Mouse (Mus musculus) large intestine, adult 2 months (tissue): ENCODE results near the gene Vmn1r128. TPM values are rescaled to one million over a fixed set of nuclear protein-coding genes. Genes with fewer than 3 reads are reported as not detected.
"Not testable (repeated sequence)": the region's sequence is repeated elsewhere in the genome, so short reads cannot be mapped to it uniquely, and the experiment has no call there.

Experiments used
- DNase-seq: peaks from one replicate; pipeline ENCODE4 v3.0.0-alpha.2; 2012; ENCODE audit warnings: low read depth, low spot score
- WGBS: fragments of 180-500 bp; shearing (Covaris S2); methylation state at CpG from one replicate; pipeline ENCODE4 v1.1.7; 2018; 5-methylcytosine and 5-hydroxymethylcytosine counted together
- polyA plus RNA-seq: library from polyadenylated mRNA; depleted of rRNA; stranded (reverse); fragments of >200 nt; gene quantifications from 2 replicates; pipeline ENCODE4 v1.2.3, GENCODE M21; 2012; rRNA removed

The Vmn1r128 gene
- polyA plus RNA-seq, result not detected in 2 replicates

DNA sequence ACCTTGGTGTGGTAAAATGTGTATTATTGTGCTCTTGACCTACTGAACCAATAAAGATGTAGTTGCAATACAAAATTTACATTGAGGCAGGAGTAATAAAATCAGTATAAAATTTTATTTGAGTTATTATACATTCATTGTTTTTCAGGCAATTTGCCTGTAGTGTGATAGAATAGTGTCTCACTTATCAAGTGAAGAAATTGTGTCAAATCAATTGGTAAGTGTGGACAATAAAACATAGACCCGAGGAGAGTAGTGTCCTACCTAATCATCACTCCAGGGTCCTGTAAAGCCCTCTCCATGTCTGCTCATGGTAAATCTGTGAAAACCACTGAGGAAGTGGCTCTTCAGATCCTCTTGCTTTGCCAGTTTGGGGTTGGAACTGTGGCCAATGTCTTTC, at the start of gene Vmn1r128:
Vmn1r128 (plus strand) TSS at position 301 of the 400 bp plus-strand sequence.
- DNase-seq, result not testable (repeated sequence)
- 70% methylated on average over 1 of the region's 1 CpGs for WGBS

DNA sequence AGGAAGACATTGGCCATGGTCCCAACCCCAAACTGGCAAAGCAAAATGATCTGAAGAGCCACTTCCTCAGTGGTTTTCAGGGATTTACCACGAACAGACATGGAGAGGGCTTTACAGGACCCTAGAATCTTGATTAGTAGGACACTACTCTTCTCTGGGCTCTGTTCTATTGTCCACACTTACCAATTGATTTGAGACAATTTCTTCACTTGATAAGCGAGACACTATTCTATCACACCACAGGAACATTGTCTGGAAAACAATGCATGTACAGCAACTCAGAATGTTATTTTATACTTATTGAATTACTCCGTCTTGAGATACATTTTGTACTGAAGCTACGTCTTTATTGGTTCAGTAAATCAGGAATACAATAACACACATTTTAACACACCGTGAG, 47.8 kb upstream of the Vmn1r128 start, which contains the start of gene Vmn1r126:
Vmn1r126 (minus strand) TSS at position 101 of the 400 bp plus-strand sequence.
- no CpG with 5 or more reads among the region's 5 CpGs for WGBS

DNA sequence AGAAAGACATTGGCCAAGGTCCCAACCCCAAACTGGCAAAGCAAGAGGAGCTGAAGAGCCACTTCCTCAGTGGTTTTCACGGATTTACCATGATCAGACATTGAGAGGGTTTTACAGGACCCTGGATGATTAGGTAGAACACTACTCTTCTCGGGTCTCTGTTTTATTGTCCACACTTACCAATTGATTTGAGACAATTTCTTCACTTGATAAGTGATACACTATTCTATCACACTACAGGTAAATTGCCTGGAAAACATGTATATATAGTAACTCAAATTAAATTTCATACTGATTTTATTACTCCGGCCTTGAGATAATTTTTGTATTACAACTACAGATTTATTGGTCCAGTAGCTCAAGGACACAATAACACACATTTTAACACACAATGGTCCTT, 29.4 kb upstream of the Vmn1r128 start, which contains the start of gene Vmn1r127:
Vmn1r127 (minus strand) TSS at position 101 of the 400 bp plus-strand sequence.
- WGBS, result no CpG with 5 or more reads among the region's 3 CpGs
- DNase-seq, result not testable (repeated sequence)

More for the DNA sequence above, 47.8 kb upstream of the Vmn1r128 start, which contains the start of gene Vmn1r126:
- not testable (repeated sequence) for DNase-seq

DNA sequence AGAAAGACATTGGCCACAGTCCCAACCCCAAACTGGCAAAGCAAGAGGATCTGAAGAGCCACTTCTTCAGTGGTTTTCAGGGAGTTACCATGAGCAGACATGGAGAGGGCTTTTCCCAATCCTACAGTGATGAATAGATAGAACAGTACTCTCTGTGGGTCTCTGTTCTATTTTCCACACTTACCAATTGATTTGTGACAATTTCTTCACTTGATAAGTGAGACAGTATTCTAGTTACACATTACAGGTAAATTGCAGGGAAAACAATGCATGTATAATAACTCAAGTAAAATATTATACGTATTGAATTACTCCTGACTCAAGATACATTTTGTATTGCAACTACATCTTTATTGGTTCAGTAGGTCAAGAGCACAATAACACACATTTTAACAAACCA, 12.0 kb downstream of the Vmn1r128 start, which contains the start of gene Vmn1r129:
Vmn1r129 (minus strand) TSS at position 101 of the 400 bp plus-strand sequence.
- no CpG with 5 or more reads among the region's 1 CpGs for WGBS
- not testable (repeated sequence) for DNase-seq

Other genes with a start within 250 kb of the Vmn1r128 start
- gene Vmn1r122, start 215.2 kb upstream of the Vmn1r128 start, polyA plus RNA-seq, result not detected in 2 replicates
- not detected in 2 replicates for gene Vmn1r123, start 187.2 kb upstream of the Vmn1r128 start, polyA plus RNA-seq
- not detected in 2 replicates for gene Gm5157, start 158.9 kb upstream of the Vmn1r128 start, polyA plus RNA-seq
- gene Vmn1r124, start 88.8 kb upstream of the Vmn1r128 start, polyA plus RNA-seq, result not detected in 2 replicates
- not detected in 2 replicates for gene Vmn1r125, start 77.2 kb upstream of the Vmn1r128 start, polyA plus RNA-seq
- not detected in 2 replicates for gene Vmn1r126, start 47.9 kb upstream of the Vmn1r128 start, polyA plus RNA-seq
- not detected in 2 replicates for gene Vmn1r127, start 29.5 kb upstream of the Vmn1r128 start, polyA plus RNA-seq
- not detected in 2 replicates for gene Vmn1r129, start 11.9 kb downstream of the Vmn1r128 start, polyA plus RNA-seq
- gene Gm6882, start 83.4 kb downstream of the Vmn1r128 start, polyA plus RNA-seq, result not detected in 2 replicates
- not detected in 2 replicates for gene Vmn1r130, start 162.4 kb downstream of the Vmn1r128 start, polyA plus RNA-seq
- not detected in 2 replicates for gene Vmn1r131, start 196.7 kb downstream of the Vmn1r128 start, polyA plus RNA-seq